Mouse (Mus musculus) midbrain, postnatal 0 days (tissue): ENCODE results near the gene Trmt11. TPM values are rescaled to one million over a fixed set of nuclear protein-coding genes. Genes with fewer than 3 reads are reported as not detected.

Experiments used
- ATAC-seq: fragments of 200-750 bp; cut with Nextera tagmentation; 2 replicates; pipeline ENCODE4 v1.8.0; 2017; ENCODE audit warnings: moderate number of reproducible peaks, mild to moderate bottlenecking, moderate TSS enrichment, moderate library complexity; ENCODE audit not compliant: low FRiP score
- DNase-seq: peaks from one replicate; pipeline ENCODE4 v3.0.0-alpha.2; 2015; ENCODE audit warnings: low spot score
- H3K27ac ChIP-seq: fragments of 300-500 bp; sonication (generic); 2 replicates; pipeline ENCODE4 v1.5.1; 2014; ENCODE audit warnings: low read depth, mild to moderate bottlenecking, low read length, mixed read lengths
- H3K27me3 ChIP-seq: fragments of 300-500 bp; sonication (generic); 2 replicates; pipeline ENCODE4 v1.6.1; 2014; ENCODE audit warnings: low read length, control low read depth, mixed read lengths; ENCODE audit not compliant: insufficient read depth
- H3K36me3 ChIP-seq: fragments of 300-500 bp; sonication (generic); 2 replicates; pipeline ENCODE4 v1.6.1; 2014; ENCODE audit warnings: low read length, control low read depth, mixed read lengths; ENCODE audit not compliant: insufficient read depth
- H3K4me1 ChIP-seq: fragments of 300-500 bp; sonication (generic); 2 replicates; pipeline ENCODE4 v1.6.1; 2014; ENCODE audit warnings: mild to moderate bottlenecking, control low read depth, antibody characterized with exemption, low read length, mixed read lengths; ENCODE audit not compliant: insufficient read depth
- H3K4me2 ChIP-seq: fragments of 300-500 bp; sonication (generic); 2 replicates; pipeline ENCODE4 v1.6.1; 2014; ENCODE audit warnings: low read depth, mild to moderate bottlenecking, low read length, mixed read lengths; ENCODE audit not compliant: poor library complexity, severe bottlenecking
- H3K4me3 ChIP-seq: fragments of 300-500 bp; sonication (generic); 2 replicates; pipeline ENCODE4 v1.5.1; 2014; ENCODE audit warnings: low read depth, mild to moderate bottlenecking, low read length, moderate library complexity
- H3K9ac ChIP-seq: fragments of 300-500 bp; sonication (generic); replicated peaks from 2 replicates; pipeline ENCODE4 v1.6.1; 2014; ENCODE audit warnings: mild to moderate bottlenecking, low read length, moderate library complexity, mixed read lengths; ENCODE audit not compliant: poor library complexity, severe bottlenecking
- H3K9me3 ChIP-seq: fragments of 300-500 bp; sonication (generic); 2 replicates; pipeline ENCODE4 v1.6.1; 2016; ENCODE audit warnings: low read length, control low read depth
- CTCF ChIP-seq: IDR thresholded peaks from 2 replicates; pipeline ENCODE4 v1.5.1; 2016; ENCODE audit warnings: antibody characterized with exemption, mild to moderate bottlenecking
- WGBS: fragments of 180-500 bp; shearing (Covaris S2); extraction: QIAGEN DNeasy Blood & Tissue Kit; methylation state at CpG from one replicate; pipeline ENCODE4 v1.1.7; 2014; 5-methylcytosine and 5-hydroxymethylcytosine counted together
- polyA plus RNA-seq: library from polyadenylated mRNA; unstranded; fragments of >200 nt; fragmentation: Nextera tagmentation; extraction: Ambion mirVana; gene quantifications from 2 replicates; pipeline ENCODE4 v1.2.1, GENCODE M21; 2015
- total RNA-seq: library from RNA; depleted of rRNA; stranded (reverse); fragments of >200 nt; gene quantifications from 2 replicates; pipeline ENCODE4 v1.2.3, GENCODE M21; 2014

The Trmt11 gene
- total and polyA plus RNA-seq, 2 experiments from 2014 or later = 6.5 to 15.5 TPM

DNA sequence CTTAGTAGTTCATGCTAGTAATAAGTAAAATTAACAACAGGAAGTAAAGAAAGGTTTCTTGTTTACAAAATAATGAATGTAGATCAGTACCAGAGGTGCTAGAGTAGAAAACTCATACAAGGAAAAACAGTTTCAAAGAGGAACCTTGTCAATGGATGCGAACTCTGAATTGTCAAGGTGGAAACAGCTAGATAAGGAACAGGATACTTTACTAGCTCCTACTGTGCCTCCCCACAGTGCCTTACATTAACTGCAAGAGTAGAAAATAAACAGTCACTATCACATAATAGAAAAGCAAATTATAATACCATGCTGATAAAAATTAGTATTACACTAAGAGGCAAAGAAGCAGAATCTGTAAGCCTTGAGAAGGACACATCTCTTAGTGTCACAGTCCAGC is 14.9 kb downstream of the Trmt11 start:
- no peaks in the 10 kb centered on the region for H3K4me1 ChIP-seq
- H3K4me2 ChIP-seq = no peak overlapping the region
- H3K9ac ChIP-seq = no peak overlapping the region
- ATAC-seq (no peak), DNase-seq (no peak)
- no peaks in the 10 kb centered on the region for H3K27me3 ChIP-seq
- H3K4me3 ChIP-seq = no peak overlapping the region
- no peak for TF ChIP-seq CTCF
- H3K36me3 ChIP-seq = peaks cover 5% of the 10 kb centered on the region; the same call in 1 of the 2 replicates
- WGBS = 96% methylated on average over 1 of the region's 1 CpGs
- no peaks in the 10 kb centered on the region for H3K9me3 ChIP-seq
- no peak overlapping the region for H3K27ac ChIP-seq

GRCm38 (mm10) chr10:30577670-30578280 is 22.8 kb downstream of the Trmt11 start:
- no peaks in the 10 kb centered on the region for H3K9me3 ChIP-seq
- H3K4me1 ChIP-seq = no peaks in the 10 kb centered on the region
- no peak overlapping the region for H3K4me2 ChIP-seq
- DNase-seq (no peak), ATAC-seq (no peak; the same call in 1 of the 2 replicates)
- no peak for TF ChIP-seq CTCF
- no peak overlapping the region for H3K9ac ChIP-seq
- no peak overlapping the region for H3K27ac ChIP-seq
- 96% methylated on average over 5 of the region's 5 CpGs for WGBS
- no peaks in the 10 kb centered on the region for H3K27me3 ChIP-seq
- peaks cover 3% of the 10 kb centered on the region for H3K36me3 ChIP-seq
- H3K4me3 ChIP-seq = no peak overlapping the region

DNA sequence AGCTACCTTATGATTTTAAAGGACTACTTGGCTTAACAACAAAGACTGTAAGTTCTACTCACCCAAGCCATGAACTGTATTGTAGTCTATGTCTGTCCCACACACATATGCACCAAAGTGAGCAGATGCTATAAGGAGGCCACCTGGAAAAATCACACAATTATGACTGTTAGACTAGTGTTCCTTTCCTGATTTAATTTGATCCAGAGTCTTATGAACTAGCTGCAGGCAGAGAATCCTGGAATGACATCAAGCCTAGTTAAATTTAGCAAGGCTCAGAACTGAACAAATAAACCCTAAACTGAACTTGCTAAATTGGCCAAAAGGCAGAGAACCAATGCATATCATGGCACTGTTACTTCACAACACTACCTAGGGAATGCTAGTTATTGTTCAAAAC is 34.2 kb downstream of the Trmt11 start:
- Histone ChIP-seq H3K27ac (no peak overlapping the region), H3K27me3 (no peaks in the 10 kb centered on the region), H3K9ac (no peak overlapping the region), H3K4me3 (no peak overlapping the region), H3K4me2 (no peak overlapping the region), H3K9me3 (no peaks in the 10 kb centered on the region), H3K4me1 (no peaks in the 10 kb centered on the region), H3K36me3 (no peaks in the 10 kb centered on the region)
- TF ChIP-seq CTCF = no peak
- no peak for ATAC-seq
- DNase-seq = no peak

DNA sequence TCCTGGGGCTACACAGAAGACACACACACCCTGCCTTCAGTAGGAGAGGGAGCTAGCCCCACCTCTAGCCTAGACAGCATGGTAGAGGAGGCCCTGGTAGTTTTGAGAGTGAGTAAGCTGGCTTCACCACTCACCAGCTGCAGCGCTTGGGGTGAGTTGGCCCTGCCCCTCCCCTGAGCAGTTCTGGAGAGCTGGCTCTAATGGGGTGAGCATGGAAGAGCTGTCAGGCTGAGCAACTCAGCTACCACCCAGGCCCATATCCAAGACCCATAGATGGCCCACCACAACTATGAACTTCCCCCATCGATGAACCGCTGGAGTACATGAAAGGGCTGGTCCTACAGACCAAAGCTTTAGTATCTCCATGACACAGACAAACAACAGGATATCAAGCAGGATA is 35.9 kb downstream of the Trmt11 start:
- Histone ChIP-seq H3K27me3 (no peaks in the 10 kb centered on the region), H3K9ac (no peak overlapping the region), H3K9me3 (no peaks in the 10 kb centered on the region), H3K4me3 (no peak overlapping the region), H3K4me2 (no peak overlapping the region), H3K4me1 (no peaks in the 10 kb centered on the region), H3K27ac (no peak overlapping the region), H3K36me3 (no peaks in the 10 kb centered on the region; the same call in 1 of the 2 replicates)
- WGBS = 93% methylated on average over 3 of the region's 3 CpGs
- no peak for DNase-seq
- TF ChIP-seq CTCF = no peak
- ATAC-seq = no peak

- no peak overlapping the region for H3K27ac ChIP-seq
- no peaks in the 10 kb centered on the region for H3K4me1 ChIP-seq
- H3K9ac ChIP-seq = no peak overlapping the region
- no peak overlapping the region for H3K4me2 ChIP-seq
- DNase-seq = no peak
- H3K9me3 ChIP-seq = no peaks in the 10 kb centered on the region
- WGBS = 93% methylated on average over 11 of the region's 11 CpGs
- H3K27me3 ChIP-seq = no peaks in the 10 kb centered on the region
- H3K36me3 ChIP-seq = peaks cover 23% of the 10 kb centered on the region
- no peak overlapping the region for H3K4me3 ChIP-seq
- TF ChIP-seq CTCF = no peak
- ATAC-seq = no peak
Observed at GRCm38 (mm10) chr10:30555686-30556578, 44.6 kb downstream of the Trmt11 start.

- H3K27me3 ChIP-seq = no peaks in the 10 kb centered on the region
- no peak overlapping the region for H3K4me2 ChIP-seq
- no peak overlapping the region for H3K9ac ChIP-seq
- DNase-seq (no peak), ATAC-seq (no peak)
- H3K36me3 ChIP-seq = peaks cover 27% of the 10 kb centered on the region
- WGBS = 97% methylated on average over 1 of the region's 1 CpGs
- no peak overlapping the region for H3K4me3 ChIP-seq
- H3K4me1 ChIP-seq = no peaks in the 10 kb centered on the region
- no peaks in the 10 kb centered on the region for H3K9me3 ChIP-seq
- H3K27ac ChIP-seq = no peak overlapping the region
- TF ChIP-seq CTCF = no peak
Observed at GRCm38 (mm10) chr10:30552377-30552776, 48.2 kb downstream of the Trmt11 start.
